Mouse (Mus musculus): ENCODE results near the gene Srpk3.

GRCm38 (mm10) chrX:73744774-73745481 lies 29.3 kb upstream of the Srpk3 start:
- TF ChIP-seq CTCF (IDR thresholded peaks at IDR 0.05; ENCODE audit: extremely low read depth, insufficient read depth, low read length): no peak
- TF ChIP-seq POLR2A (IDR thresholded peaks at IDR 0.05; ENCODE audit: extremely low read depth, insufficient read depth, low read length): no peak

Data from cortical plate, adult 2 months (tissue).